Mouse (Mus musculus) ES-E14 (cell line): ENCODE data around the gene Ntm.

Experiments
- HCFC1 ChIP-seq: IDR thresholded peaks from 2 replicates; pipeline ENCODE4 v1.6.1; 2012; ENCODE audit warnings: low read length, inconsistent platforms, borderline replicate concordance; ENCODE audit not compliant: insufficient read depth
- ZC3H11A ChIP-seq: IDR thresholded peaks from 2 replicates; pipeline ENCODE4 v1.6.1; 2012; ENCODE audit warnings: low read depth, mild to moderate bottlenecking, inconsistent platforms, low read length, borderline replicate concordance

DNA sequence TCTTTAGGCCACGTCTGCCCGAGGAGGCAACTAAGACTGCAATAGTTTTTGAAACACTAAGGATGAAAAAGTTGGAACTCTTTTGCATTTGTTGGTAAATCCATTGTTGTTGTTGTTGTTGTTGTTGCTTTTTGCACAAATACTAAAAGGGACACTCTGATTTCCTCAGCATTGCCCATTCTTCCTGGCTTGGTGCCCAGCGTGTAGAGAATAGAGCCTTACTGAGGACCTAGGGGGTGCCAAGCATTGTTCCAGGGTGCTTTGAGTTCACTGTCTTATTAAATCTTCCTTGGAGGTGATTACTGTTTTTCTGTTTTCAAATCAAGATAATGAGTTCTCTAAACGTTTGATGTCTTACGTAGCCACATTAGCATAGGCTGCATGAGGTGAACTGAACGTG is 428.2 kb downstream of the Ntm start:
- TF ChIP-seq HCFC1 (no peak), ZC3H11A (no peak)
